Mouse (Mus musculus) stomach, postnatal 0 days (tissue): ENCODE data around the gene Qpct. TPM values are rescaled to one million over a fixed set of nuclear protein-coding genes. Genes with fewer than 3 reads are reported as not detected.
A peak's percentile ranks its signal among the peaks of the same experiment; 100 is the strongest.

Experiments
- ATAC-seq: fragments of 200-750 bp; cut with Nextera tagmentation; 2 replicates; pipeline ENCODE4 v1.8.0; 2017; ENCODE audit not compliant: low FRiP score, low TSS enrichment
- DNase-seq: peaks from one replicate; pipeline ENCODE4 v3.0.0-alpha.2; 2016; ENCODE audit warnings: low spot score
- H3K27ac ChIP-seq: fragments of 300-500 bp; sonication (generic); replicated peaks from 2 replicates; pipeline ENCODE4 v1.5.1; 2014; ENCODE audit warnings: mild to moderate bottlenecking, control low read depth
- H3K27me3 ChIP-seq: fragments of 300-500 bp; sonication (generic); 2 replicates; pipeline ENCODE4 v1.6.1; 2014; ENCODE audit warnings: low read length; ENCODE audit not compliant: control insufficient read depth, insufficient read depth
- H3K36me3 ChIP-seq: fragments of 300-500 bp; sonication (generic); 2 replicates; pipeline ENCODE4 v1.6.1; 2014; ENCODE audit warnings: low read length, mixed read lengths; ENCODE audit not compliant: control insufficient read depth, insufficient read depth
- H3K4me1 ChIP-seq: fragments of 300-500 bp; sonication (generic); replicated peaks from 2 replicates; pipeline ENCODE4 v1.6.1; 2014; ENCODE audit warnings: antibody characterized with exemption; ENCODE audit not compliant: control insufficient read depth, insufficient read depth
- H3K4me2 ChIP-seq: fragments of 300-500 bp; sonication (generic); replicated peaks from 2 replicates; pipeline ENCODE4 v1.6.1; 2014; ENCODE audit warnings: low read depth, mild to moderate bottlenecking, control low read depth, moderate library complexity
- H3K4me3 ChIP-seq: fragments of 300-500 bp; sonication (generic); 2 replicates; pipeline ENCODE4 v1.5.1; 2014; ENCODE audit warnings: low read depth, low read length, control low read depth
- H3K9ac ChIP-seq: fragments of 300-500 bp; sonication (generic); 2 replicates; pipeline ENCODE4 v1.6.1; 2014; ENCODE audit warnings: mild to moderate bottlenecking, low read length, control low read depth, mixed read lengths
- H3K9me3 ChIP-seq: fragments of 300-500 bp; sonication (generic); 2 replicates; pipeline ENCODE4 v1.6.1; 2016; ENCODE audit warnings: low read length; ENCODE audit not compliant: control insufficient read depth
- CTCF ChIP-seq: IDR thresholded peaks from 2 replicates; pipeline ENCODE4 v1.5.1; 2016; ENCODE audit warnings: antibody characterized with exemption, low read depth, mild to moderate bottlenecking, moderate library complexity
- EP300 ChIP-seq: optimal IDR thresholded peaks from 2 replicates; pipeline ENCODE3; 2016; ENCODE audit warnings: antibody characterized with exemption
- WGBS: fragments of 180-500 bp; shearing (Covaris S2); extraction: QIAGEN DNeasy Blood & Tissue Kit; methylation state at CpG from one replicate; pipeline ENCODE4 v1.1.7; 2014; 5-methylcytosine and 5-hydroxymethylcytosine counted together
- polyA plus RNA-seq: library from polyadenylated mRNA; unstranded; fragments of >200 nt; fragmentation: Nextera tagmentation; extraction: Ambion mirVana; gene quantifications from 2 replicates; pipeline ENCODE4 v1.2.1, GENCODE M21; 2015

Gene Qpct
- polyA plus RNA-seq, 1 experiment from 2014 or later, result 23.6 TPM

- Histone ChIP-seq H3K9me3 (no peaks in the 10 kb centered on the region), H3K4me3 (no peak overlapping the region), H3K4me2 (no peak overlapping the region), H3K4me1 (no peaks in the 10 kb centered on the region), H3K36me3 (no peaks in the 10 kb centered on the region), H3K27me3 (no peaks in the 10 kb centered on the region), H3K9ac (no peak overlapping the region), H3K27ac (no peak overlapping the region)
- ATAC-seq (no peak), DNase-seq (no peak)
- TF ChIP-seq EP300 (no peak), CTCF (no peak)
- WGBS, result 63% methylated on average over 1 of the region's 1 CpGs
These were observed 12.5 kb downstream of the Qpct start for GRCm38 (mm10) chr17:79064250-79064649.

GRCm38 (mm10) chr17:79068581-79068980 is 16.9 kb downstream of the Qpct start:
- Histone ChIP-seq H3K9ac (no peak overlapping the region), H3K4me1 (no peaks in the 10 kb centered on the region), H3K36me3 (no peaks in the 10 kb centered on the region), H3K27ac (peak overlapping the region; percentile 70), H3K27me3 (no peaks in the 10 kb centered on the region), H3K4me2 (no peak overlapping the region), H3K9me3 (no peaks in the 10 kb centered on the region), H3K4me3 (no peak overlapping the region)
- TF ChIP-seq CTCF (no peak), EP300 (no peak)
- no peak for ATAC-seq
- 54% methylated on average over 7 of the region's 7 CpGs for WGBS
- no peak for DNase-seq

- H3K4me1 ChIP-seq, result no peaks in the 10 kb centered on the region
- H3K9ac ChIP-seq, result no peak overlapping the region
- H3K9me3 ChIP-seq, result no peaks in the 10 kb centered on the region
- H3K4me2 ChIP-seq, result no peak overlapping the region
- no peak for DNase-seq
- H3K27me3 ChIP-seq, result no peaks in the 10 kb centered on the region
- H3K27ac ChIP-seq, result peak overlapping the region; percentile 70
- WGBS, result 22% methylated on average over 4 of the region's 4 CpGs
- H3K4me3 ChIP-seq, result no peak overlapping the region
- H3K36me3 ChIP-seq, result no peaks in the 10 kb centered on the region
- TF ChIP-seq CTCF (peak; percentile 32; the same call in 1 of the 2 replicates), EP300 (no peak)
- ATAC-seq, result peak; percentile 47; the same call in 1 of the 2 replicates
These were observed 17.3 kb downstream of the Qpct start for GRCm38 (mm10) chr17:79069019-79069418.

GRCm38 (mm10) chr17:79069766-79070480 is 18.2 kb downstream of the Qpct start:
- no peak for TF ChIP-seq CTCF
- TF ChIP-seq EP300, result no peak

GRCm38 (mm10) chr17:79071951-79072350 is 20.2 kb downstream of the Qpct start:
- H3K4me1 ChIP-seq, result 0 out of 2 replicates have a peak, but pooled peaks cover 3% of the 10 kb centered on the region
- H3K4me2 ChIP-seq, result no peak overlapping the region
- no peak overlapping the region for H3K27ac ChIP-seq
- ATAC-seq, result no peak
- no peak for DNase-seq
- no peaks in the 10 kb centered on the region for H3K36me3 ChIP-seq
- TF ChIP-seq CTCF (no peak), EP300 (no peak)
- no peaks in the 10 kb centered on the region for H3K27me3 ChIP-seq
- WGBS, result 78% methylated on average over 11 of the region's 11 CpGs
- no peaks in the 10 kb centered on the region for H3K9me3 ChIP-seq
- H3K4me3 ChIP-seq, result no peak overlapping the region
- H3K9ac ChIP-seq, result no peak overlapping the region

More at GRCm38 (mm10) chr17:79069766-79070480, 18.2 kb downstream of the Qpct start:
- ATAC-seq (no peak), DNase-seq (no peak)
- Histone ChIP-seq H3K4me1 (no peaks in the 10 kb centered on the region), H3K27ac (peak overlapping the region; percentile 46), H3K27me3 (no peaks in the 10 kb centered on the region), H3K4me3 (no peak overlapping the region), H3K9ac (no peak overlapping the region), H3K9me3 (no peaks in the 10 kb centered on the region), H3K4me2 (no peak overlapping the region), H3K36me3 (no peaks in the 10 kb centered on the region)
- WGBS, result 62% methylated on average over 14 of the region's 14 CpGs

- ATAC-seq, result peak; percentile 68; the same call in 1 of the 2 replicates
- H3K9me3 ChIP-seq, result no peaks in the 10 kb centered on the region
- DNase-seq, result no peak
- H3K27me3 ChIP-seq, result no peaks in the 10 kb centered on the region
- peak overlapping the region; percentile 58 for H3K27ac ChIP-seq
- no peaks in the 10 kb centered on the region for H3K36me3 ChIP-seq
- H3K4me1 ChIP-seq, result 0 out of 2 replicates have a peak, but pooled peaks cover 3% of the 10 kb centered on the region
- H3K4me3 ChIP-seq, result no peak overlapping the region
- WGBS, result 44% methylated on average over 8 of the region's 8 CpGs
- TF ChIP-seq CTCF (no peak), EP300 (no peak)
- H3K4me2 ChIP-seq, result no peak overlapping the region
- H3K9ac ChIP-seq, result no peak overlapping the region
These were observed 25.5 kb downstream of the Qpct start for GRCm38 (mm10) chr17:79076974-79077847.
